Comparison of ENCODE assay signal across 9 mouse cellular contexts in the genomic region with DNA sequence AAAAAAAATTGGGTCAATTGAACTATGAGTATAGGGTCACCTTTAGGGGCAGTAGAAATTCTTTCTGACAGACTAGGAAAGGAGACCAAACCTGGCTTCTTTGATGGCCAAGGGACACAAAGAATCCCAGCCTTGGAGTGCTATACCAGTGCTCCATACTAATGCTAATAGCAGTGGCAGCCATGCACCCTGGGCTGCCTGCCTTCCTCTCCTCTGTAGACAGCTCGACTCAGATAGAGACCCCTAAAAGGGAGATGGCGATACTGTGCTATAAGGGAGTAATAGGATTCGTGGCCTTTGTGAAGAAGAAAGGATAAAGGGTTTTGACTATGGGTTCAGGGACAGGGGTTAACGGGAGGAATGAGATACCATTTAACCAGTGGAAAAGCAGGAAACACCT. TPM values are rescaled to one million over a fixed set of nuclear protein-coding genes. Genes with fewer than 3 reads are reported as not detected.
A peak's percentile ranks its signal among the peaks of the same experiment; 100 is the strongest.
DNase-seq lines count a peak whose midpoint lies in the region; ATAC-seq and TF ChIP-seq lines count a peak whose summit lies in the region.
"Had no signal": no experiment of that assay in that cellular context is flagged by ENCODE, and none has a peak within 500 bp of the region (broad histone marks: within the 10 kb centered on the region; RNA-seq: fewer than 3 reads in every experiment).

No protein-coding gene starts in this region.

- peaks cover 18% of the 10 kb centered on the region for H3K27me3 ChIP-seq in forebrain, embryonic 11.5 days (ENCODE audit: control insufficient read depth, insufficient read depth, low read length)
- peaks cover 49% of the 10 kb centered on the region for H3K27me3 ChIP-seq in limb, embryonic 13.5 days
- H3K27me3 ChIP-seq in small intestine, adult 2 months (ENCODE audit: control insufficient read depth, insufficient read depth, low read length), result peaks cover 10% of the 10 kb centered on the region; the same call in 1 of the 2 replicates

- H3K4me1 ChIP-seq in forebrain, embryonic 11.5 days (replicated peaks; ENCODE audit: control insufficient read depth, insufficient read depth, low read length), result 0 out of 2 replicates have a peak, but pooled peaks cover 5% of the 10 kb centered on the region
- peaks cover 10% of the 10 kb centered on the region for H3K4me1 ChIP-seq in limb, embryonic 13.5 days
- H3K4me1 ChIP-seq in small intestine, adult 2 months (ENCODE audit: control insufficient read depth, insufficient read depth, insufficient read length, low read length), result peaks cover 24% of the 10 kb centered on the region

- no peak overlapping the region for H3K9ac ChIP-seq in forebrain, embryonic 11.5 days (ENCODE audit: low read length)
- H3K9ac ChIP-seq in limb, embryonic 13.5 days, result no peak overlapping the region

- DNase-seq in left cerebral cortex, adult 2 months (ENCODE audit: extremely low spot score in 1 of 2, low spot score in 2 of 2), result no peak
- no peak for DNase-seq in left cerebral cortex, postnatal 10 days (ENCODE audit: extremely low spot score in 1 of 2, low spot score in 2 of 2)
- no peak for DNase-seq in forebrain, embryonic 11.5 days (ENCODE audit: low spot score)
- no peak for DNase-seq in T-cell, adult 2 months (ENCODE audit: low spot score)
- DNase-seq in right cerebral cortex, postnatal 10 days (ENCODE audit: low spot score in 2 of 2), result no peak
- DNase-seq in frontal cortex, postnatal 10 days (ENCODE audit: low spot score in 2 of 2), result no peak

- no peak overlapping the region for H3K27ac ChIP-seq in left cerebral cortex, adult 2 months
- no peak overlapping the region for H3K27ac ChIP-seq in forebrain, embryonic 11.5 days (ENCODE audit: low read depth, low read length)
- H3K27ac ChIP-seq in limb, embryonic 13.5 days, result no peak overlapping the region
- peak overlapping the region; percentile 62 for H3K27ac ChIP-seq in small intestine, adult 2 months (ENCODE audit: insufficient read depth, low read depth, low read length)

- H3K9me3 ChIP-seq in forebrain, embryonic 11.5 days (ENCODE audit: control insufficient read depth, low read length), result no peaks in the 10 kb centered on the region
- H3K9me3 ChIP-seq in limb, embryonic 13.5 days, result no peaks in the 10 kb centered on the region

- no peak for TF ChIP-seq CTCF in left cerebral cortex, adult 2 months (IDR thresholded peaks at IDR 0.05)
- no peak for TF ChIP-seq CTCF in small intestine, adult 2 months (IDR thresholded peaks at IDR 0.05; ENCODE audit: extremely low read depth, insufficient read length, insufficient replicate concordance, low read depth, low read length)

- 42% methylated on average over 4 of the region's 4 CpGs for WGBS in forebrain, embryonic 11.5 days
- 56% methylated on average over 4 of the region's 4 CpGs for WGBS in limb, embryonic 13.5 days
- WGBS in small intestine, adult 2 months, result 31% methylated on average over 4 of the region's 4 CpGs

- no peak for TF ChIP-seq POLR2A in small intestine, adult 2 months (IDR thresholded peaks at IDR 0.05; ENCODE audit: low read depth, low read length)

- ATAC-seq in forebrain, embryonic 11.5 days (replicated peaks; ENCODE audit: low FRiP score), result peak; percentile 19; the same call in 1 of the 2 replicates
- no peak for ATAC-seq in limb, embryonic 13.5 days (ENCODE audit: low FRiP score, low read depth)

- peak overlapping the region; percentile 99 for H3K4me2 ChIP-seq in forebrain, embryonic 11.5 days (ENCODE audit: low read depth, low read length, severe bottlenecking)
- H3K4me2 ChIP-seq in limb, embryonic 13.5 days (replicated peaks), result peak overlapping the region; percentile 97

- H3K4me3 ChIP-seq in left cerebral cortex, adult 2 months, result peak overlapping the region; percentile 61
- peak overlapping the region; percentile 56 for H3K4me3 ChIP-seq in forebrain, embryonic 11.5 days (ENCODE audit: low read depth, low read length)
- peak overlapping the region; percentile 58 for H3K4me3 ChIP-seq in limb, embryonic 13.5 days
- no peak overlapping the region for H3K4me3 ChIP-seq in small intestine, adult 2 months (ENCODE audit: low read depth, low read length)

- intact Hi-C loops in left cerebral cortex, adult 2 months (cut with DNase I), result no loop called here
- intact Hi-C loops in left cerebral cortex, postnatal 10 days (cut with DNase I), result no loop called here

- no peaks in the 10 kb centered on the region for H3K36me3 ChIP-seq in forebrain, embryonic 11.5 days (ENCODE audit: control insufficient read depth, insufficient read depth, low read length)
- H3K36me3 ChIP-seq in limb, embryonic 13.5 days, result no peaks in the 10 kb centered on the region
- H3K36me3 ChIP-seq in small intestine, adult 2 months (ENCODE audit: control insufficient read depth, insufficient read depth, low read length), result no peaks in the 10 kb centered on the region; the same call in 1 of the 2 replicates

RNA-seq across cellular contexts. Expression of gene Slc30a10, which starts 0.5 kb away (rescaled TPM):
- total RNA-seq in left cerebral cortex, adult 2 months (2021), result 1 to 10 TPM; 7.5 to 8.3 TPM
- 10 to 100 TPM; 13.5 to 16.0 TPM for total RNA-seq in left cerebral cortex, postnatal 10 days (2021)
- 2.5 and 2.6 TPM in 2 replicates for polyA plus RNA-seq in forebrain, embryonic 11.5 days (2014; fragmentation: Nextera tagmentation; extraction: Ambion mirVana)
- polyA plus RNA-seq in limb, embryonic 13.5 days (2015; fragmentation: Nextera tagmentation; extraction: Ambion mirVana), result 0.36 and 0.45 TPM in 2 replicates
- 10.1 and 36.7 TPM in 2 replicates for polyA plus RNA-seq in small intestine, adult 2 months (2012; rRNA removed)
- polyA plus RNA-seq: Patski had no signal
